Mouse (Mus musculus): ENCODE results near the gene Cnksr3. TPM values are rescaled to one million over a fixed set of nuclear protein-coding genes. Genes with fewer than 3 reads are reported as not detected.

Cnksr3 gene
- total and polyA plus RNA-seq, 3 experiments: not detected

- DNase-seq (ENCODE audit: low read depth, low spot score): no peak
- Histone ChIP-seq H3K79me2 (ENCODE audit: control insufficient read depth, insufficient read depth, low read length, poor library complexity) (no peaks in the 10 kb centered on the region), H3K27ac (ENCODE audit: control insufficient read depth, low read depth, low read length) (no peak overlapping the region), H3K27me3 (ENCODE audit: control insufficient read depth in 1 of 2, insufficient read depth in 2 of 2, low read length in 2 of 2) (no peaks in the 10 kb centered on the region), H3K4me3 (ENCODE audit: control insufficient read depth in 1 of 2, insufficient read depth in 1 of 2, low read depth in 2 of 2, low read length in 2 of 2) (no peak overlapping the region), H3K9me3 (replicated peaks; ENCODE audit: insufficient read depth, low read length) (no peaks in the 10 kb centered on the region), H3K9ac (ENCODE audit: control insufficient read depth, low read depth, low read length, poor library complexity, severe bottlenecking) (no peak overlapping the region), H3K4me1 (ENCODE audit: control insufficient read depth in 1 of 2, insufficient read depth in 2 of 2, low read length in 2 of 2) (no peaks in the 10 kb centered on the region), H3K36me3 (ENCODE audit: control insufficient read depth in 1 of 2, insufficient read depth in 2 of 2, low read length in 2 of 2) (no peaks in the 10 kb centered on the region)
- TF ChIP-seq CHD1 (IDR thresholded peaks at IDR 0.05; ENCODE audit: low read depth, low read length) (no peak), EP300 (IDR thresholded peaks at IDR 0.05; ENCODE audit: low read depth in 1 of 2, low read length in 2 of 2) (no peak)
Measured at GRCm38 (mm10) chr10:7260166-7261108, 48.4 kb upstream of the Cnksr3 start.

DNA sequence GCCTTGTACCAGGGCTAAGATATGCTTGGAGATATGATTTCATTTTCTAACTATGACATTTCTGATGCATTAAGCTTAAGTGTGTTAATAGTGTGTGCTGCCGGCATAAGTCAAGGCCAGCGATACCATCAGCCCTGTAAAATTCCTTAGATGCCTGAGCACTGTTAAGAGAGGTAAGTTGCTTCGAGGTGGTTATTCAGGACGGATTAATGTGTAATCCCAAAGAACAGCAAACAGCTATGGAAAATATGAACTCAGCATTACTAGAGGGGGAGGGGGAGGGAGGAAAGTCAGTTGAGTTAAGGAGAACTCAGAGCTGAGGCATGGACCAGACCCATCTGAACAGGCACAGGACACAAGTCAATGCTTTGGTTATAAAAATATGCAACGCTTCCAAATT is 46.6 kb upstream of the Cnksr3 start:
- TF ChIP-seq RCOR1 (IDR thresholded peaks at IDR 0.05; ENCODE audit: low read depth, low read length) (no peak), ZMIZ1 (IDR thresholded peaks at IDR 0.05; ENCODE audit: low read depth, low read length) (no peak), KAT2A (conservative IDR thresholded peaks at IDR 0.05; ENCODE audit: low read depth, low read length) (no peak), MXI1 (IDR thresholded peaks at IDR 0.05; ENCODE audit: low read depth, low read length) (no peak), POLR2AphosphoS2 (IDR thresholded peaks at IDR 0.05; ENCODE audit: low read length) (no peak), ETS1 (IDR thresholded peaks at IDR 0.05; ENCODE audit: low read depth, low read length) (no peak), POLR2AphosphoS5 (IDR thresholded peaks at IDR 0.05; ENCODE audit: borderline replicate concordance, low read depth, low read length) (no peak), TAL1 (IDR thresholded peaks at IDR 0.05; ENCODE audit: low read length) (no peak), TCF12 (IDR thresholded peaks at IDR 0.05; ENCODE audit: low read depth, low read length) (no peak), RAD21 (IDR thresholded peaks at IDR 0.05; ENCODE audit: low read depth, low read length) (no peak), USF1 (IDR thresholded peaks at IDR 0.05; ENCODE audit: low read depth, low read length) (no peak), SMC3 (IDR thresholded peaks at IDR 0.05; ENCODE audit: low read depth, low read length) (no peak), ZC3H11A (IDR thresholded peaks at IDR 0.05; ENCODE audit: low read depth, low read length) (no peak)
- DNase-seq (ENCODE audit: low read depth, low spot score): no peak
- Histone ChIP-seq H3K27ac (ENCODE audit: control insufficient read depth, low read depth, low read length) (no peak overlapping the region), H3K9ac (ENCODE audit: control insufficient read depth, low read depth, low read length, poor library complexity, severe bottlenecking) (no peak overlapping the region), H3K79me2 (ENCODE audit: control insufficient read depth, insufficient read depth, low read length, poor library complexity) (no peaks in the 10 kb centered on the region), H3K9me3 (replicated peaks; ENCODE audit: insufficient read depth, low read length) (no peaks in the 10 kb centered on the region), H3K4me1 (ENCODE audit: control insufficient read depth in 1 of 2, insufficient read depth in 2 of 2, low read length in 2 of 2) (no peaks in the 10 kb centered on the region), H3K27me3 (ENCODE audit: control insufficient read depth in 1 of 2, insufficient read depth in 2 of 2, low read length in 2 of 2) (no peaks in the 10 kb centered on the region), H3K4me3 (ENCODE audit: control insufficient read depth in 1 of 2, insufficient read depth in 1 of 2, low read depth in 2 of 2, low read length in 2 of 2) (no peak overlapping the region), H3K36me3 (ENCODE audit: control insufficient read depth in 1 of 2, insufficient read depth in 2 of 2, low read length in 2 of 2) (no peaks in the 10 kb centered on the region)

Data from MEL (cell line).